Mouse (Mus musculus) intestine, embryonic 14.5 days (tissue): ENCODE results near the gene Srrm2. TPM values are rescaled to one million over a fixed set of nuclear protein-coding genes. Genes with fewer than 3 reads are reported as not detected.
A peak's percentile ranks its signal among the peaks of the same experiment; 100 is the strongest.

Source experiments
- ATAC-seq: fragments of 200-750 bp; cut with Nextera tagmentation; replicated peaks from 2 replicates; pipeline ENCODE4 v1.8.0; 2017; ENCODE audit warnings: low read depth, moderate number of reproducible peaks, moderate TSS enrichment, moderate library complexity; ENCODE audit not compliant: low FRiP score, low TSS enrichment
- DNase-seq: peaks from one replicate; pipeline ENCODE4 v3.0.0-alpha.2; 2018; ENCODE audit warnings: low spot score
- H3K27ac ChIP-seq: fragments of 300-500 bp; sonication (generic); 2 replicates; pipeline ENCODE4 v1.5.1; 2014; ENCODE audit warnings: low read depth, mild to moderate bottlenecking, control low read depth
- H3K27me3 ChIP-seq: fragments of 300-500 bp; sonication (generic); replicated peaks from 2 replicates; pipeline ENCODE4 v1.6.1; 2014; ENCODE audit warnings: low read length, control low read depth; ENCODE audit not compliant: control insufficient read depth, insufficient read depth
- H3K36me3 ChIP-seq: fragments of 300-500 bp; sonication (generic); 2 replicates; pipeline ENCODE4 v1.6.1; 2014; ENCODE audit warnings: low read length, control low read depth; ENCODE audit not compliant: control insufficient read depth, insufficient read depth
- H3K4me1 ChIP-seq: fragments of 300-500 bp; sonication (generic); replicated peaks from 2 replicates; pipeline ENCODE4 v1.6.1; 2014; ENCODE audit warnings: low read length, control low read depth, mixed read lengths; ENCODE audit not compliant: control insufficient read depth, insufficient read depth
- H3K4me2 ChIP-seq: fragments of 300-500 bp; sonication (generic); 2 replicates; pipeline ENCODE4 v1.6.1; 2014; ENCODE audit warnings: low read length
- H3K4me3 ChIP-seq: fragments of 300-500 bp; sonication (generic); 2 replicates; pipeline ENCODE4 v1.5.1; 2014; ENCODE audit warnings: low read depth, low read length, control low read depth, mixed read lengths
- H3K9ac ChIP-seq: fragments of 300-500 bp; sonication (generic); 2 replicates; pipeline ENCODE4 v1.6.1; 2014; ENCODE audit warnings: mild to moderate bottlenecking, low read length
- H3K9me3 ChIP-seq: fragments of 300-500 bp; sonication (generic); 2 replicates; pipeline ENCODE4 v1.6.1; 2016; ENCODE audit warnings: low read length, control low read depth; ENCODE audit not compliant: control insufficient read depth
- whole genome bisulfite sequencing: fragments of 180-500 bp; shearing (Covaris S2); extraction: QIAGEN DNeasy Blood & Tissue Kit; methylation state at CpG from one replicate; pipeline ENCODE4 v1.1.7; 2014; 5-methylcytosine and 5-hydroxymethylcytosine counted together
- polyA plus RNA-seq: library from polyadenylated mRNA; unstranded; fragments of >200 nt; fragmentation: Nextera tagmentation; extraction: Ambion mirVana; gene quantifications from 2 replicates; pipeline ENCODE4 v1.2.1, GENCODE M21; 2014

Gene Srrm2
- polyA plus RNA-seq, 1 experiment from 2014 or later = 452 TPM

- 92% methylated on average over 9 of the region's 9 CpGs for WGBS
- no peaks in the 10 kb centered on the region for H3K4me1 ChIP-seq
- no peak overlapping the region for H3K27ac ChIP-seq
- H3K36me3 ChIP-seq = peaks cover 90% of the 10 kb centered on the region
- H3K4me2 ChIP-seq = no peak overlapping the region
- no peaks in the 10 kb centered on the region for H3K9me3 ChIP-seq
- no peak overlapping the region for H3K4me3 ChIP-seq
- no peak overlapping the region for H3K9ac ChIP-seq
- ATAC-seq = no peak
- H3K27me3 ChIP-seq = no peaks in the 10 kb centered on the region
- DNase-seq = no peak
Measured at GRCm38 (mm10) chr17:23757581-23757980, 32.8 kb upstream of the Srrm2 start.

GRCm38 (mm10) chr17:23758801-23759200, 31.5 kb upstream of the Srrm2 start:
- Histone ChIP-seq H3K9ac (no peak overlapping the region), H3K4me1 (no peaks in the 10 kb centered on the region), H3K4me2 (no peak overlapping the region), H3K4me3 (no peak overlapping the region), H3K27ac (no peak overlapping the region), H3K36me3 (peaks cover 81% of the 10 kb centered on the region), H3K27me3 (no peaks in the 10 kb centered on the region), H3K9me3 (no peaks in the 10 kb centered on the region)
- 86% methylated on average over 8 of the region's 8 CpGs for WGBS
- no peak for ATAC-seq
- DNase-seq = no peak

GRCm38 (mm10) chr17:23760231-23760630, 30.1 kb upstream of the Srrm2 start:
- no peak overlapping the region for H3K4me3 ChIP-seq
- peaks cover 72% of the 10 kb centered on the region for H3K36me3 ChIP-seq
- no peaks in the 10 kb centered on the region for H3K27me3 ChIP-seq
- H3K4me1 ChIP-seq = no peaks in the 10 kb centered on the region
- H3K9ac ChIP-seq = no peak overlapping the region
- H3K27ac ChIP-seq = no peak overlapping the region
- ATAC-seq (no peak), DNase-seq (no peak)
- H3K9me3 ChIP-seq = no peaks in the 10 kb centered on the region
- no peak overlapping the region for H3K4me2 ChIP-seq
- WGBS = 92% methylated on average over 9 of the region's 9 CpGs

- no peak overlapping the region for H3K9ac ChIP-seq
- no peak for DNase-seq
- 92% methylated on average over 3 of the region's 3 CpGs for WGBS
- H3K27me3 ChIP-seq = no peaks in the 10 kb centered on the region
- H3K27ac ChIP-seq = no peak overlapping the region
- no peak for ATAC-seq
- no peaks in the 10 kb centered on the region for H3K4me1 ChIP-seq
- peaks cover 62% of the 10 kb centered on the region for H3K36me3 ChIP-seq
- H3K9me3 ChIP-seq = no peaks in the 10 kb centered on the region
- H3K4me2 ChIP-seq = no peak overlapping the region
- no peak overlapping the region for H3K4me3 ChIP-seq
Measured at GRCm38 (mm10) chr17:23761155-23761554, 29.2 kb upstream of the Srrm2 start.

- 96% methylated on average over 11 of the region's 11 CpGs for WGBS
- H3K4me1 ChIP-seq = no peaks in the 10 kb centered on the region
- DNase-seq (no peak), ATAC-seq (no peak)
- H3K4me3 ChIP-seq = no peak overlapping the region
- no peak overlapping the region for H3K27ac ChIP-seq
- no peak overlapping the region for H3K9ac ChIP-seq
- peaks cover 46% of the 10 kb centered on the region for H3K36me3 ChIP-seq
- no peaks in the 10 kb centered on the region for H3K27me3 ChIP-seq
- H3K4me2 ChIP-seq = no peak overlapping the region
- H3K9me3 ChIP-seq = no peaks in the 10 kb centered on the region
Measured at GRCm38 (mm10) chr17:23762976-23763375, 27.4 kb upstream of the Srrm2 start.

- Histone ChIP-seq H3K4me2 (peak overlapping the region; percentile 77), H3K27ac (no peak overlapping the region), H3K4me3 (peak overlapping the region; percentile 90), H3K27me3 (no peaks in the 10 kb centered on the region), H3K36me3 (no peaks in the 10 kb centered on the region), H3K9ac (peak overlapping the region; percentile 93), H3K4me1 (0 out of 2 replicates have a peak, but pooled peaks cover 7% of the 10 kb centered on the region), H3K9me3 (no peaks in the 10 kb centered on the region)
- DNase-seq (no peak), ATAC-seq (no peak)
- WGBS = 26% methylated on average over 2 of the region's 2 CpGs
Measured at GRCm38 (mm10) chr17:23770493-23770892, 19.8 kb upstream of the Srrm2 start.

- 0 out of 2 replicates have a peak overlapping the region, but pooled peaks have one; percentile 12 for H3K27ac ChIP-seq
- H3K36me3 ChIP-seq = no peaks in the 10 kb centered on the region
- peak overlapping the region; percentile 90 for H3K4me3 ChIP-seq
- ATAC-seq = peak; percentile 25
- peak overlapping the region; percentile 93 for H3K9ac ChIP-seq
- peak overlapping the region; percentile 77 for H3K4me2 ChIP-seq
- H3K4me1 ChIP-seq = 0 out of 2 replicates have a peak, but pooled peaks cover 7% of the 10 kb centered on the region
- 1% methylated on average over 19 of the region's 19 CpGs for WGBS
- no peaks in the 10 kb centered on the region for H3K9me3 ChIP-seq
- no peaks in the 10 kb centered on the region for H3K27me3 ChIP-seq
- DNase-seq = no peak
Measured at GRCm38 (mm10) chr17:23770896-23771283, 19.4 kb upstream of the Srrm2 start.

- Histone ChIP-seq H3K4me2 (peak within 1 kb of the TSS; percentile 77), H3K9ac (peak within 1 kb of the TSS; percentile 93), H3K4me3 (peak within 1 kb of the TSS; percentile 90), H3K27ac (0 out of 2 replicates have a peak within 1 kb of the TSS, but pooled peaks have one; percentile 12), H3K36me3 (no peaks in the 10 kb centered on the region), H3K27me3 (no peaks in the 10 kb centered on the region), H3K4me1 (0 out of 2 replicates have a peak, but pooled peaks cover 7% of the 10 kb centered on the region), H3K9me3 (no peaks in the 10 kb centered on the region)
- peak; percentile 100 for DNase-seq
- peak; percentile 99 for ATAC-seq
- WGBS = 4% methylated on average over 50 of the region's 58 CpGs
Measured at GRCm38 (mm10) chr17:23771284-23772218, 18.8 kb upstream of the Srrm2 start, which contains the start of gene Flywch1. Gene Flywch1 (minus strand): TSS chr17:23771602.
